Mouse (Mus musculus) adrenal gland, postnatal 25 days (tissue): ENCODE data around the gene Kcnq2. TPM values are rescaled to one million over a fixed set of nuclear protein-coding genes. Genes with fewer than 3 reads are reported as not detected.

Experiments used
- DNase-seq: peaks from one replicate; pipeline ENCODE4 v3.0.0; 2021; ENCODE audit warnings: mixed read lengths
- total RNA-seq: library from RNA; stranded (reverse); gene quantifications from 2 replicates; pipeline ENCODE4 v1.2.3, GENCODE M21; 2021

Gene Kcnq2
- total RNA-seq, 1 experiment from 2014 or later: 6.3 TPM

DNA sequence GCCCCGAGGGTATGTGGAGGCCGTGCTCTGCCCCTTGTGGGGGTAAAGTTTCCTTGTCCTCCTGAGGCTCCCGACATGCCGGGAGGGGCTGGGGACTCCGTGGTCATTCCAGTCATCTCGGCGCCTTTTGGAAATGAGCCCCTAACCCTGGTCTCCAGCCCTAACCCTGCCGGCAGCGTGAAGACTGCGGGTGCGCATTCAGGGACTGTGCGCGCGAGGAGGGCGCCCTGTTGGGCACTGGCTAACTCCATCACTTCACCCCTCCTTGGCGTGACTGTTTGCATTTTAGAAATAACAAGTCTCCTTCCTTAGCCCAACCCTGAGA is 95.8 kb downstream of the Kcnq2 start:
- DNase-seq: no peak

GRCm38 (mm10) chr2:181038644-181039355 is 96.3 kb downstream of the Kcnq2 start:
- peak; percentile 52 for DNase-seq

GRCm38 (mm10) chr2:181036561-181036960 is 98.5 kb downstream of the Kcnq2 start:
- no peak for DNase-seq

DNA sequence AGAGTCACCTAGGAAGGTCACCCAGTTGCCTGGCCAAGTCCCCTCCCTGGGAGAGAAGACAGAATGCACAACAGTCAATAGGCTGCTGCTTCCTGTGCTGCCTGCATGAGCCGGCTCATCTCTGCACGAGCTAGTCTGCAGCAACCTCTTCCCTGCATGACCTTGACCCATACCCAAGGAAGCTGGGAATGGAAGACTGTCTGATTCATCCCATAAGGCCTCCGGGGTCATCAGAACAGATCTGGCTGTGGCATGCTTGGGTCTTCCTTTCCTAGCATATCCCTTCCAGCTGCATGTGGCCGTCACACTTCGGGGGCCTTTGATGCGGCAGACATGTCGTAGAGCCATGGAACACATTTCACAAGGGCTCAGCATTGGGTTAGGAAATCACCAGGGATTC is 99.9 kb downstream of the Kcnq2 start:
- DNase-seq: no peak

DNA sequence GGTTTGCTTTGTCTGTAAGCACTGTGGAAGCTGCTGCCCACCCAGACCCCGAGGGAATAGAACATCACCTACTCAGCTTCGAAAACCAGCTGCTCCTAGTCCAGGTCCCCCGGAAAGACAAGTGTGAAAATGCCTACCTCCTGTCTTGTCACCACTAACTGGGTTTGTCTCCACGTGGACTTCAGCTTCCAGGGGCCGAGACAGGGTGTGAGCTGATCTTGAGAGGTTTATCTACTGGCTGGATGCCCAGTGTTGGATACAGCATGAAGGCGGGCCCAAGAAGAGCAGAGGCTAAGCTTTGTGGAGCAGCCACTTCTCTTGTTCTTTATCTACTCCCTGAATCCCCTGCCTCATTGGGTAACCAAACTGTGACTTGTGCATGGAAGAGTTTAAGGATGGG is 101.8 kb downstream of the Kcnq2 start:
- DNase-seq: no peak

DNA sequence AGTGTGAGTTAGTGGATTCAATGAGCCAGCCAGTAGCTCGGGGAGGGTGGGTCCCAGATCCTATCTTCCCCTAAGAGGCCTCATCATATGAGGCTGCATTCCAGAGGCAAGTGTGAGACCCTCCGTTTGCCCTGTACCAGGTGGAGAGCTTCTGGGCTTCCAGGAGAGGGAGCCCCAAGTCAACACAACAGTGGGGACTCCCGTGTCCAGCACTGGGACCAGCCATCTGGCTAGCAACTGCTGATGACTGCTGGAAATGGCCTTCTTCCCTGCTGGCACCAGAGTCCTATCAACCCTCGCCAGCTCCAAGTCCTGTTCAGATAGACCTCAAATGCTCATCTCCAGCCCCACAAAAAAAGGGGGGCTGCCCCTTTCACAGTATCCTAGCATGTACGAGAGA is 102.7 kb downstream of the Kcnq2 start:
- no peak for DNase-seq

DNA sequence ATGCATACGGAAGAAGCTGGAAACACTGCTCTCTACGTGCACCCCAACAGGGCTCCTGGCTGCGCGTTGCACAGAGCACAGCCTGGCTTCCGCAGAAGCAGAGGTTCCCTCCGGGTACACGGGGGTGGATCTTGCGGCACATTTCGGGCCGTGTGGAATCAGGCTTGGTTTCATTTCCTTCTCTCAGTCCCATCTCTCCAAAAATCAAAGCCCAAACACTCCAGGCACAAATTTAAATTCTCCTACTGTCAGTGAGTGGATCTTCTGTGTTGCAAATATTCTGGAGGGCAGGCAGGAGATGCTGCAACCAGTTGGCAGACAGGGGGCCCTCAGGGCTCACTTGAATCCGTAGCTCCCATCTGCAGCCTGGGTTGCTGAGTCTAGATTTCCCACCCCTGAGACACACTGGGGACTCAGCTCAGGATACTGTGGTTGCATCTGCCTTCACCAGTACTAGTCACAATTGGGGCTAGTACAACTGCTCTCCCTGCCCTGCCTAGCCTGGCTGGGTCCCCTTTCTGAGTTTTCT is 103.6 kb downstream of the Kcnq2 start:
- DNase-seq: no peak

Other genes starting within 250 kb of the Kcnq2 start
- gene Ythdf1, start 214.4 kb downstream of the Kcnq2 start, total RNA-seq: 43.5 and 54.0 TPM in 2 replicates
- not detected in 2 replicates for gene Birc7, start 206.3 kb downstream of the Kcnq2 start, total RNA-seq
- 2.2 and 2.7 TPM in 2 replicates for gene Nkain4, start 180.6 kb downstream of the Kcnq2 start, total RNA-seq
- gene Arfgap1, start 168.1 kb downstream of the Kcnq2 start, total RNA-seq: 48.6 and 65.6 TPM in 2 replicates
- 2.6 and 3.4 TPM in 2 replicates for gene Col20a1, start 148.8 kb downstream of the Kcnq2 start, total RNA-seq
- gene Chrna4, start 91.8 kb downstream of the Kcnq2 start, total RNA-seq: 9.9 and 19.2 TPM in 2 replicates
- gene Eef1a2, start 21.7 kb upstream of the Kcnq2 start, total RNA-seq: 38.2 and 49.3 TPM in 2 replicates
- gene Ppdpf, start 51.9 kb upstream of the Kcnq2 start, total RNA-seq: 79.5 and 82.6 TPM in 2 replicates
- gene Ptk6, start 67.5 kb upstream of the Kcnq2 start, total RNA-seq: not detected in 2 replicates
- gene Srms, start 77.9 kb upstream of the Kcnq2 start, total RNA-seq: 0.58 TPM in 1 of 2 replicates, not detected in the other
- 0.43 and 0.67 TPM in 2 replicates for gene Fndc11, start 84.7 kb upstream of the Kcnq2 start, total RNA-seq
- gene Helz2, start 106.7 kb upstream of the Kcnq2 start, total RNA-seq: 18.9 and 22.1 TPM in 2 replicates
- gene Gmeb2, start 152.7 kb upstream of the Kcnq2 start, total RNA-seq: 15.3 and 18.5 TPM in 2 replicates
- 9.8 and 12.2 TPM in 2 replicates for gene Stmn3, start 179.2 kb upstream of the Kcnq2 start, total RNA-seq
- 43.4 and 44.7 TPM in 2 replicates for gene Rtel1, start 184.4 kb upstream of the Kcnq2 start, total RNA-seq
- 51.2 and 61.6 TPM in 2 replicates for gene Zgpat, start 229.6 kb upstream of the Kcnq2 start, total RNA-seq
- gene Arfrp1, start 230.1 kb upstream of the Kcnq2 start, total RNA-seq: 40.8 and 49.7 TPM in 2 replicates
- gene Lime1, start 244.8 kb upstream of the Kcnq2 start, total RNA-seq: 24.7 and 33.2 TPM in 2 replicates